Mouse (Mus musculus) 3T3-L1 (cell line): Measurements from ENCODE around the gene Atp11b.

Experiments
- DNase-seq: peaks from one replicate; pipeline ENCODE4 v3.0.0-alpha.2; 2015; ENCODE audit warnings: low read depth, low spot score

Atp11b gene

DNA sequence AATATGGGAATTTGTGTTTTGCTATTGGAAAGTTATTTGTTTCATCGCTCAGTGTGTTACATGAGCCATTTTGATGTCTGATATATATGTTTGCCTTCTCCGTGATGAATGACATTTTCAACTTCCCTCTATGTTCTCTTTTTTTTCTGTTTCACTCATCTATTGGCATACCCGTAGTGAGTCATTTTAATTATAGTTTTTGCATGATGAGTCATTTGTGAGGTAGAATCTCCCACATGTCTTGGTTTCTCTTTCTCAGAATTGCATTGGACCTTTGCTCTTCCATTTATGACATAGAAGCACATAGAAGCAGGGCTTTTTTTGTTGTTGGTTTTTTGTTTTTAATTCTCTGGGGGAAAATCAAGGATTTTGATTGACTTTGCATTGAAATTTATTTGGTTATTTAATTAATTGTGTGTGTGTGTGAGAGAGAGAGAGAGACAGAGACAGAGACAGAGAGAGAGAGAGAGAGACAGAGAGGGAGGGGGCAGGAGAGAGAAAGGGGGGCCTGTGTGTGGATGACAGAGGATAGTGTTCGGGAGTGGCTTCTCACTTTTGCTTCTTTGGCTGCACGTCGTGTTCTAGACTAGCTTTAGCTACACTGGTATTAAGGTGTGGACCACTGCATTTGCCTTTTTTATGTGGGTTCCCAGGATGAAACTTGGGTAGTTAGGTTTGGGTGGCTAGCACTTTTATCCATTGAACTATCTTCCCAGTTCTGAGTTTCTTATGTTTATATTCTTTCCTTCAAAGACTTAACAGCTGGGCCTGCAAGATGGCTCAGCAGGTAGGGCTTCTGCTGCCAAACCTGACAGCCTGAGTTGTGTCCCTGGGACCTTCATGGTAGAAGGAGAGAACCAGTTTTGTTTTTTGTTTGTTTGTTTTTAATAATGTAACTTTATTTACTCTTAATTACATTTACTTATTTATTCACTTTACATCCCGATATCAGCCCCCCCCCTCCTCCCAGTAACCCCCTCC is 11.0 kb downstream of the Atp11b start:
- peak; percentile 90 for DNase-seq

DNA sequence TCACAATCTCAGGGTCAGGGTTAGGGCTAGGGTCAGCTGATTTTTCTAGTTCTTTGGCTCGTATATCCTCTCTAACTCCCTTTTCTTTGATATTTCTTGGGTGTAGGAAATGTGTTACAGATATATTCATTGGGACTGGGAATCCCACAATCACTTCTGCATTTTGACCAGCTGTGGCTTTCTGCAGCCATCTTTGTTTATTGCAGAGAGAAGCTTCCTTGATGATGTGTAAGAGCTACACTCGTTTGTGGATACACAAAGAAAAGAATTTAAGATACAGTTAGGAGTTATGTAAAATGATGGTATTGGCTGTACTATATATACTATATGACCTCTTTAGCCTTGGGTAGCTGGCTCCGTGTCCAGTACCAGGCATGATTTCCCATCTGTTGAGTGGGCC is 25.8 kb downstream of the Atp11b start:
- no peak for DNase-seq

DNA sequence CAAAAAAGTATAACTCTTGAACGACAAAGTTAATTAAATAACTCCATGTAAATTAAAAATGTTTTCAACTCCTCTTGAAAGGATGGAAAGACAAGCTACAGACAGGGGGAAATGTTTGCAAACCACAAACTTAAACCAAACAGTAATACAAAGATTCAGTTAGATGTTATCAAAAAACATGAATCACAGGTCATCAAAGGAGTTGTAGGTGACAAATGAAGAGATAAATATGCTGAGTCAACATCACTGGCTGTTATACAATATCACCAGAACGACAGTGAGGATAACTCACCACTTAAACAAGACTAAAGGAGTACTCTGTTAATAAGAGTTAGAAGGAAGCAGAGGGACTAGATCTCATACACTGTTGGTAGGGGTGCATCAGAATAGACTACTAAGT is 48.1 kb downstream of the Atp11b start:
- DNase-seq, result no peak

DNA sequence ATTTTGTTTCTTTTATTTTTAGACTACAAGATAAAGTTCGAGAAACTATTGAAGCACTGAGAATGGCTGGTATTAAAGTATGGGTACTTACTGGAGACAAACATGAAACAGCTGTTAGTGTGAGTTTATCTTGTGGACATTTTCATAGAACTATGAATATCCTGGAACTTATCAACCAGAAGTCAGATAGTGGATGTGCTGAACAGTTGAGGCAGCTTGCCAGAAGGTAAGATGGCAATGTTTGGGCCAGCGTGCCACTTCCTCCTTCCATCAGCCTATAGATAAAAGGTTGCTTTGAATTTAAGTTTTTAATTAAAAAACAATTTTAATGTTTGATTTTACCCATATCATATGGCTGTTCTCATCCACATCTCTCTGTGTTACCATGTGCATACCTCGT is 66.0 kb downstream of the Atp11b start:
- no peak for DNase-seq

DNA sequence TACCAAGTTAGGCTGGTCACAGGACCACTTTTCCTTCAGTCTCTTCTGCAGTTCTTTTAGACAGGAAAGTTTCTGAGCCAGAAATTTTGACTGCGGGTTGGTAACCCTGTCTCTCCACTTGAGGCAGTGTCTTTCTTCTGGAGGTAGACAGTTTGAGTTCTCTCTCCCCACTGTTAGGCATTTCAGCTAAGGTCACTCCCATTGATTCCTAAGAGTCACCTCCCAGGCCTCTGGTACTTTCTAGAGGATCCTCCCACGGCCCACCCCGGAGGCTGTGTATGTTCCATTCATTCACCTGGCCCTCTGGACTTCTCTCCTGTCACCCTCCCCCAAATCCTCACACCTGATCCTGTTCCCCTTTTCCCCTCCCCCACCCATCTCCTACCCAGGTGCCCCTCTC is 68.1 kb downstream of the Atp11b start:
- no peak for DNase-seq

DNA sequence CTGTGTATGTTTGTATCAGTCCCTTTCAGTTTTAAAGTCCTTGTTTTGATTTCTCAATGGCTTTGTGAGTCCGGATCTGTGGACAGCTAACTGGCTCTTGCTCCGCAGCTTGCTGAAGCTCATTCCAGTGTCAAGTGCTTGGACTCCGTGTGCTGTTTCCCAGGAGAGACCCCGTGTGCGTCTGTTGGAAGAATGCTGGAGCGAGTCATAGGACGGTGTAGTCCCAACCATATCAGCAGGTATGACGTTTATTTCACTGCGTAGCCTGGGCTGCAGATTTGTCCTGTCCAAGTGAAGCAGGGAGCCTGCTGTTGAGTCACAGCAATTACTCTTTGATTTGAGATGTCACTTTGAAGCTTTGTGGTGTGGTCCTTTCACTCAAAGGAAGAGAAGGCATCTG is 95.4 kb downstream of the Atp11b start:
- DNase-seq, result no peak

DNA sequence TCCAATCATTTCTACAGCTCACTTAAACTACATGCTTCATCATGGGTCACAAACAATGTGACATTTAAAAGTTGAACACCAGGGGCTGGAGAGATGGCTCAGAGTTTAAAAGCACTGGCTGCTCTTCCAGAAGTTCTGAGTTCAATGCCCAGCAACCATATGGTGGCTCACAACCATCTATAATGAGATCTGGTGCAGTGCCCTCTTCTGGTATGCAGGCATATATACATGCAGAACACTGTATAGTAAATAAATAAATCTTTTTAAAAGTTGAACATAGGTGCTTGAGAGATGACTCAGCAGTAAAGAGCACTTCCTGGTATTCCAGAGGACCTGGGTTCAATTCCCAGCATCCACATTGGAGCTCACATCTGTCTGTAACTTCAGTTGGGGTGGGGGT is 129.4 kb downstream of the Atp11b start:
- DNase-seq, result peak; percentile 47

DNA sequence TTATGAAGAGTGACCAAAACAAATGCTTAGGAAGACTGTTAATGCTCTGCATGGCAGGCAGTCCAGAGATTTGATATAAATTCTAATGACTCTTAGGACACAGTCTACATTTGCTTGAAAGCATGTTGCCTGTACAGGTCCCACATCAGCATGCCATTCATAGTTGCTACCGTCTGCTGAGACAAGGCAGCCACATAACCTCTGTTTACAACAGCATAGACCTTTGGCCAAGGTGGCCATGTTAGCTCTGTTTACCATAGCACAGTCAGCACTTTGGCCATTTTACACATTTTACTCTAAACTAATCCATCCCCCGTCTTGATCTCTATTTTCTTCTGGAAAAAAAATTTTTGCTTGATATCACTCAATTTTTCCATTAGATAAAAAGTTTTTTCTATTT is 135.6 kb downstream of the Atp11b start:
- no peak for DNase-seq

DNA sequence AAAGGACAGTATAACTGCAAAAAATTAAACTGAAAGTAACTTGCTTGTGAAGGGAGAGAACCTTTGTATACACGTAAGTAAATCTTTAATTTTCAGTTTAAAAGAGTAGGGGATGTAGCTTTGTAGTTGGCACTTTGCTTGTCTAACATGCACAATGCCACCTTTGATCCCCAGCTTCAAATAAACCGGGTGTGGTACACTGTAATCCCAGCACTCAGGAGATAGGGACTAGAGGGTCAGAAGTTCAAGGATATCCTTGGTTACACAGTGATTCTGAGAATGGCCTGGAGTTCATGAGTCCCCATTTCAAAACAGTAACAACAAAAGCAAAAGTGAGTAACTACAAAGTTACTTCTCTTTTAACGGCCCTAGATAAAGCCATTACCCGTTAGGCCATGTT is 137.2 kb downstream of the Atp11b start:
- DNase-seq, result no peak

DNA sequence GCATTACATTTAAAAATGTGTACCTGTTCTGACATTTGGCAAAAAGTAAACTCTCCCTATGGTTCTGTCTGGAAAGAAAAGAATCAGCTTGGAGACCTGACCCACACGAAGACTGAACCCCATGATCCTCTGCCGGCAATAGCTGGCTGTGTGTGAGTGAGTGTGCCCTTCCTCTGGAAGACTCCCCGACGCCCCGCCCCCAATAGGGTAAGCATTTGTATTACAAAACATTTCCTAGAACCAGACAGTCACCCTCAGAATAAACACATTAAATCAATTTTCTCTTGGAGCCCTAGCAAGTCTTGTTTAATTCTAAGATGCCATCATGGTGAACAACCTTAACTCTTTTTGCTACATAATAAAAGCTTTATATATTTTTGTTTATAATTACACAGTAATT is 139.2 kb downstream of the Atp11b start:
- no peak for DNase-seq

DNA sequence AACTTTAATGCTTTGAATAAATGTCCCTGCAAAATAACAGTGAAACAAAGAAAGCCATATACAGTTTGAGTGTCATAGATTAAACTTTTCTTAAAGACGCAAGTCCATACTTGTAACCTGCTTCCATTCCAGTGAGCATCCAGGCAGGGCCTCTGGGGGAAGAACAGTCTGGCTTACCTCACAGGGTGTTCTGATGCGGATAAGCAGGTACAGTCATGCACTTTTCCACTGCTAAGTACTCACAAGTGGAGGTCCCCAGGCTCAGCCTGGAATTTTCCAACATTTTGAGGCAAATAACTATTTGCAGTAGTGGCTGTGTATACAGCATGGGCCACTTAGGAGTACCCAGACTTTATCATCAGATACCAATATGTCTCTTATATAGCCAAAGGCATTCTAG is 144.0 kb downstream of the Atp11b start:
- no peak for DNase-seq

DNA sequence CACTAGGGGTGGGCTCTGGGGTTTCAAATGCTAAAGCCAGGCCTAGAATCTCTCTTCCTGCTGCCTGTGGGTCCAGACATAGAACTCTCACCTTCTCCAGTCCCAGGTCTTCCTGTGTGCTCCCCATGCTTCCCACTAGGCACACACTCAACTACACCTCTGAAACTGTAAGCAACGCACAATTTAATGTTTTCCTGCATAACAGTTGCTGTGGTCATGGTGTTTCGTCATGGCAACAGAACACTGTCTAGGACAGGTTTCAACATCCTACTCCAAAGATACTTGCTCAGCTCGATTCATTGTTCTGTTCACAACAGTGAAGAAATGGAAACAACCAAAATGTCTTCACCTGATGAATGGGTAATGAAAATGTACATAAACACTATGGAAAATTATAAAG is 145.2 kb downstream of the Atp11b start:
- DNase-seq, result no peak

DNA sequence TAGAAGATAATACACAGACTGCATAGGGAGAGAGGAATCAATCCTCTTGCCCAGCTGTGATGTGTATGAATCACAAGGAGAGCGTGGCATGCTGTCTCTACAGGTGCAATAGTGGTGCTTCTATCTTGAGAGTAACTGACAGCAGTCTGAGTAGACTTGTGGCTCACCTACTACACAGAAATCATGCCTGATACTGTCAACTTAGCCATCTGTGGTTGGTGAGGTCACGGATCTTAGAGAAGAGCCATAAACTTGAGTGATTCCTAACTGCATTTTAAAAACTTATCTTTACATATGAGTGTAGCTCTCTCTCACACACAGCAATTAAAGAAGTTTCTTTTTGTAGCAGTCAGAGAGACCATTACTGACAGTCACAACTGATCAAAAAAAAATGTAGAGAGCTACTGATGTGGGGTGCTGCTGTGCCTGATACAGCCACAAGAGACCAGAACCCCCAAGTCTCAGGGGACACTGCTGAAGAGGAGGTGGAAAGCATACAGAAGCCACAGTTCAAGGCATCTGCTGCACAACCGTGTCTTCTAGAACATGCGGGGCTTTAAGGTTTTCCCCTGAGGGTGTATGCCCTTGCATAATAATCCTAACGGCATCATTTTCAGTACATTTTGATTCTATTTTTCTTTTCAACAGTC is 146.8 kb downstream of the Atp11b start:
- no peak for DNase-seq
